Mouse (Mus musculus) cerebellum, adult 2 months (tissue): ENCODE measurements at regions not wholly inside any gene's neighbourhood (a gene's known extent, or its start where the extent isn't known, plus 50 kb on each side); places are given as distances from the start of the nearest gene placed in this dataset.
A peak's percentile ranks its signal among the peaks of the same experiment; 100 is the strongest.

ENCODE experiments used
- DNase-seq, 2 experiments: peaks; one replicate each; pipeline ENCODE4 v3.0.0; 2021
- H3K27ac ChIP-seq: fragments of 200-500 bp; 2 replicates; pipeline ENCODE4 v1.5.1; 2012; ENCODE audit warnings: low read length, control low read depth, inconsistent platforms; ENCODE audit not compliant: insufficient read depth
- H3K27me3 ChIP-seq: fragments of 200-500 bp; 2 replicates; pipeline ENCODE4 v1.6.1; 2012; ENCODE audit warnings: inconsistent platforms, mild to moderate bottlenecking, low read length, moderate library complexity; ENCODE audit not compliant: control insufficient read depth, insufficient read depth
- H3K4me1 ChIP-seq: fragments of 200-500 bp; 2 replicates; pipeline ENCODE4 v1.6.1; 2011; ENCODE audit warnings: low read length; ENCODE audit not compliant: control insufficient read depth, insufficient read depth
- H3K4me3 ChIP-seq: fragments of 200-500 bp; replicated peaks from 2 replicates; pipeline ENCODE3; 2011; ENCODE audit warnings: mild to moderate bottlenecking, low read depth, low read length, control low read depth; ENCODE audit not compliant: insufficient read depth
- CTCF ChIP-seq: fragments of 200-500 bp; IDR thresholded peaks from 2 replicates; pipeline ENCODE4 v1.5.1; 2011; ENCODE audit warnings: low read depth, mild to moderate bottlenecking, control low read depth, low read length, moderate library complexity, borderline replicate concordance; ENCODE audit not compliant: insufficient read depth
- POLR2A ChIP-seq: fragments of 200-500 bp; IDR thresholded peaks from 2 replicates; pipeline ENCODE4 v1.6.1; 2011; ENCODE audit warnings: low read length, control low read depth, borderline replicate concordance; ENCODE audit not compliant: insufficient read depth
- WGBS: fragments of 180-500 bp; shearing (Covaris S2); methylation state at CpG from one replicate; pipeline ENCODE4 v1.1.7; 2018; 5-methylcytosine and 5-hydroxymethylcytosine counted together

DNA sequence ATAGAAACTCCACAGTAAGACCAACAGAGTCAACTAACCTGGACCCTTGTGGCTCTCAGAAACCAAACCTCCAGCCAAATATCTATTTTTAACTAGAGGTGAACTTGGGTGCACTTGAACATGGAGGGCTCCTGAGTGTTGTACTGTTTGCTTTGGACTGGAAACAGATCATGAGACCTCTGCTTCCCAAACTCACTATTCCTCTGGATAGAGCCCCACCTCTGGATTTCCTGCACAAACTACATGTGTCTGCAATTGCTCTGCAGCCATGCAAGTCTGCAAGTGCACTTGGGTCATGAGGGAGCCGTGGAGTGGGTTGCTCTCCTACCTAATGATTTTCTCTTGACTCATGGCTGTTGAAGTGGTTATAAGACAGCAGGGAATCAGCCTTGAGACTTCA, 759.9 kb upstream of the Fam160b2 start:
- Histone ChIP-seq H3K27ac (no peak overlapping the region), H3K4me3 (no peak overlapping the region), H3K27me3 (no peaks in the 10 kb centered on the region), H3K4me1 (no peaks in the 10 kb centered on the region)
- TF ChIP-seq CTCF (no peak), POLR2A (no peak)
- DNase-seq: no peak
- WGBS: 81% methylated on average over 1 of the region's 1 CpGs

DNA sequence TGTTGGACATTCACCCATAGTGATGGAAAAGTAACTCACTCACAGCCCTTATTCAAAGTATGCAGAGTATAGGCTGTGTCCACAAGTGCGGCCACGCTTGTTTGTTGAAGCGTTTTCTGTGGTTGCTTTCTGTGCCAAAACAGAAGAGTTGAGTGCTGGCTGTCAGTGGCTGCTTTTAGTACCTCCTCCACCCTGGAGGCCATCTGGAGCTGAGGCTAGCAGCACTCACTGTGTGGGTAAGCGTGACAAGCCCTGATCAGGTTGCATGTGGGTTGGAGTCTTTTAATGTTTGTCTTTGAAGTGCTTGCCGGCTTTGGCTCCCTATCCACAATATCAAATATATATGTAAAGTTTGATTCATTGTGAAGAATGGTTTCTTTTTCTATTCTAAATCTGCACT, 738.6 kb upstream of the Fam160b2 start:
- no peaks in the 10 kb centered on the region for H3K27me3 ChIP-seq
- no peak for DNase-seq
- no peak overlapping the region for H3K27ac ChIP-seq
- no peak overlapping the region for H3K4me3 ChIP-seq
- no peak for TF ChIP-seq CTCF
- no peak for TF ChIP-seq POLR2A
- 0 out of 2 replicates have a peak, but pooled peaks cover 4% of the 10 kb centered on the region for H3K4me1 ChIP-seq
- 57% methylated on average over 5 of the region's 5 CpGs for WGBS

DNA sequence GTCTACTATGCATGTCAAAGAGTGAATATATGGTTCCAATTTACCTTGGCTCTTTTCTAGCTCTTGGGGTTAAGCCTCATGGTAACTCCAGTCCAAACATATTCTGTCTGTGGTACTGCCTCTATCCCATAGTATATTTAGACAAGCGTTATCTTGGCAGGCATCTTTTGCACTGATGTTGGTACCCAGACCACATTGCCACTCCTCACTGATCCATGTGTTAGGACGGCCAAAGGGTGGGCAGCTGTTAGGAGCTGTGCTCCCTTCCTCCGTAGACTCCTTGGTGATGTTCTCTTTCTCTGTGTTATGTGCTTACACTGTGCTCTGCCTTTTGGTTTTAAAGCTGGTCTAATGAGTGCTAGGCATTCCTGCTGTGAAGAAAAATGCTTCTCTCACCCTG, 737.3 kb upstream of the Fam160b2 start:
- Histone ChIP-seq H3K27me3 (no peaks in the 10 kb centered on the region), H3K4me1 (0 out of 2 replicates have a peak, but pooled peaks cover 4% of the 10 kb centered on the region), H3K27ac (no peak overlapping the region), H3K4me3 (no peak overlapping the region)
- no peak for TF ChIP-seq POLR2A
- no peak for TF ChIP-seq CTCF
- no peak for DNase-seq
- 40% methylated on average over 3 of the region's 3 CpGs for WGBS

DNA sequence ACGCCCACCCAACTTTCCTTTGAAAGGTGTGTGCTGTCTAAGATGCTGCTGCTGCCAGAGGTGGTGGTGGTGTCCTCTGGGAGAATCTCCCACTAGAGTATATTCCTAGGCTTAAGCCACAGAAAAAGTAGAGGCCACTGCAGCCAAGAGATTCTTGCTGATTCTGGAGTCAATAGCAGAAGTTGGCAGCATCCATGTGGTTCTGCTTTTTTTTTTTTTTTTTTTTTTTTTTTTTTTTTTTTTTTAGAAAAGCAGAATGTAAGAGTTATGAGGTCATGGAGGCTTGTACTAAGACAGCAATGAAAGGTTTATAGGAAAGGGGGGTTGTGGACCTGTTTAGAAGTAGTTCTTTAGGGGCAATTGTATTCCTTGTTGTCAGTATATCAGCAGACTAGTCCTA, 734.4 kb upstream of the Fam160b2 start:
- Histone ChIP-seq H3K4me3 (no peak overlapping the region), H3K4me1 (0 out of 2 replicates have a peak, but pooled peaks cover 4% of the 10 kb centered on the region), H3K27ac (no peak overlapping the region), H3K27me3 (no peaks in the 10 kb centered on the region)
- TF ChIP-seq CTCF: no peak
- TF ChIP-seq POLR2A: no peak
- DNase-seq: no peak
- WGBS: 100% methylated on average over 1 of the region's 1 CpGs

DNA sequence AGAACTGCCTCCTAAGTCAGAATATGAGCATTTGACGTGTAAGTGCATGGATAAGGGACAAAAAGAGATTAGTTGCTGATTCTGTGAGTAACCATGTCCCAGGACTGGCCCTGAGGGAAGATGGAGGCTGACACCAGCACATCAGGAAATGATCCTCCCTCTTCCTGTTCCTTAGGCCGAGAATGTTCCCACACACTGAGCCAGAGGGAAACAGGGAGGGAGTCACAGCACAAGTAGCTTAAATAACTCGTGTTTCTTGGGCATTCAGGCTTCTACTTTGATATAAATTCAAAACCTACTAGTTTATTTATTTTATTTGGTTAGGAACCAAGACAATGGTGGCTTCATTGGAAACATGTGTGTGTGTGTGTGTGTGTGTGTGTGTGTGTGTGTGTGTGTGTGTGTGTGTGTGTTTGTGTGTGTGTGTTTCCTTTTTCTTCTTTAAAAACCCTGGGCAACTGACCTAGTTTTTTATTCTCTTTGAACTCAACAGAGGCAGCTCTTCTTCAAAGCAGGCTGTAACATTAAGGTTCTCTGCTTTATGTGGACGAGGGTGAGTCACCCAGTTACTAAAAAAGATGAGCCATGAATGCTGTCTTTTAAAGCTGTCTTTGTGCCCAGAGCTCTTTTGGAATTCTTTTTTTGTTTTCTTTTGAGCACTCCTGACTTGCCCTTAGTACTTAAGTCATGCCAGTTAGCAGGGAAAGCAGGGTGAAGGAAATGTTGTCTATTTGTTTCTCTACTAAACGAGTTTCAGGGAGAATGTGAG, 730.4 kb upstream of the Fam160b2 start:
- no peaks in the 10 kb centered on the region for H3K27me3 ChIP-seq
- 75% methylated on average over 5 of the region's 5 CpGs for WGBS
- H3K27ac ChIP-seq: no peak overlapping the region
- TF ChIP-seq POLR2A: no peak
- TF ChIP-seq CTCF: no peak
- H3K4me1 ChIP-seq: no peaks in the 10 kb centered on the region
- no peak for DNase-seq
- no peak overlapping the region for H3K4me3 ChIP-seq

DNA sequence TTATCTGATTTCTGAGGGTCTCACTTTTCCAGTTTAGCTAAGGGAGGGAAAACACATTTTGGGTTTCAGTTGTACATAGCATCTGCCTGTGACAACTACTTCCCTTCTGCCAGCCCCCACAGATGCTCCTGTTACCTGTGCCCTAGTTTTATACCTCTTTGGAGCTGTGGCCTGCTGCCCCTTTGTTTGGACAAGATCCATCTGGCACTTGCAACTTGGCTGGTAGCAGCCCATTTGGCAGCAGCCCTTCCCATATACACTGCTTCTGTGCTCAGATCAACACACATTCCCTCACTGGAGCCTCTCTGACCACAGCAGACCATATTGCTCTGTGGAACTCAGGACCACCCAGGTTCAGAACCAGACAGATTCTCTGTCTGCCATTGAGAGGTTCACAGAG, 728.0 kb upstream of the Fam160b2 start:
- Histone ChIP-seq H3K27ac (no peak overlapping the region), H3K4me1 (no peaks in the 10 kb centered on the region), H3K4me3 (no peak overlapping the region), H3K27me3 (no peaks in the 10 kb centered on the region)
- DNase-seq: peak in 1 of 2 experiments; percentile 29
- TF ChIP-seq POLR2A: no peak
- TF ChIP-seq CTCF: no peak

DNA sequence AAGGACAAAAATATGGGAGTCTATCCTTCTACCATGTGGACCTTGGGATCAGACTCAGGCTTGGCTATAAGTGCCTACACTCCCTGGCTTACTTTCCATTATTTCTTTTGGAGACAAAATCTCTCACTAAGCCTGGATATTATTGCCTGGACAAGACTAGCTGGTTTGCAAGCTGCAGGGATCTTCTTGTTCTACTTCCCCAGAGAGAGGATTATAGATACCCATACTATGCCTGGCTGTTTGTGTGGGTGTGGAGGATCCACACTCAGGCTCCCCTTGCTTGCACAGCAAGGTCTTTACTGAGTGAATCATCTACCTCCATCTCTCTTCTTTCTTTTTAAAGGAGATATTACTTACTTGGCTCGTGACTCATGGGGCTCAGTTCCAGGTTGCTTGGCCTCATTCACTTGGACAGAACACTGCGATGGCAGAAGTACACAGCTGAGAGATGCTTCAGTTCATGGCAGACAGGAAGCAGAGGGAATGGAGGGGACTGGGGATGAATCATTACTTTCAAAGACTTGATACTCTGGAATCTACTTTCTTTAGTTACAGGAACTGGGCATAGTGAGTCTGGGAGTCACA, 727.0 kb upstream of the Fam160b2 start:
- no peak overlapping the region for H3K27ac ChIP-seq
- no peak overlapping the region for H3K4me3 ChIP-seq
- DNase-seq: no peak
- 12% methylated on average over 2 of the region's 2 CpGs for WGBS
- H3K4me1 ChIP-seq: no peaks in the 10 kb centered on the region
- TF ChIP-seq POLR2A (no peak), CTCF (no peak)
- no peaks in the 10 kb centered on the region for H3K27me3 ChIP-seq

DNA sequence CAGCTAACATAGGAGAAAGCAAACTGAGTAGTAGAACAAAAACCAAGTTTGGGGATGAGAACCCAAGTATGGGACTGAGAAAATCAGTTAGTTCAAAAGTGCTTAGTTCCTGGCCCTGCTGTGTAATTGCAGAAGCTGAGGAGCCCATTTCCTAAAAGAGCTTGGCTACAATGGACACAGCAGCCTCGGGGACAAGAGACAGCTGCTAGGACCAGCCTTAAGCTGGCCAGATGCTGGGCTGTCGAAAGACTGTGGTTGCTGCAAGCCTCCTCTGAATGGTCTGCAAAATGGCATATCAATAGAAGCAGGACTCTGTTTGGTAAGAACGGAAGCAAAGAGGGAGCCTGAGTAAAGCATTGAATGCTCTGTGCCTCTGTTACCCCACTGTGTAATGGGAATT, 715.6 kb upstream of the Fam160b2 start:
- DNase-seq: no peak
- TF ChIP-seq CTCF: no peak
- TF ChIP-seq POLR2A: no peak
- Histone ChIP-seq H3K27ac (no peak overlapping the region), H3K4me3 (no peak overlapping the region), H3K4me1 (no peaks in the 10 kb centered on the region), H3K27me3 (no peaks in the 10 kb centered on the region)
- WGBS: 69% methylated on average over 3 of the region's 3 CpGs
